Mouse (Mus musculus) lung, postnatal 0 days (tissue): ENCODE results near the gene Elmo2. TPM values are rescaled to one million over a fixed set of nuclear protein-coding genes. Genes with fewer than 3 reads are reported as not detected.
A peak's percentile ranks its signal among the peaks of the same experiment; 100 is the strongest.

Experiments used
- ATAC-seq: fragments of 200-750 bp; cut with Nextera tagmentation; 2 replicates; pipeline ENCODE4 v1.8.0; 2017; ENCODE audit warnings: moderate library complexity
- DNase-seq: peaks from one replicate; pipeline ENCODE4 v3.0.0-alpha.2; 2016; ENCODE audit warnings: low spot score
- H3K27ac ChIP-seq: fragments of 300-500 bp; sonication (generic); 2 replicates; pipeline ENCODE4 v1.5.1; 2014; ENCODE audit warnings: antibody characterized with exemption, mild to moderate bottlenecking, low read length, mixed read lengths
- H3K27me3 ChIP-seq: fragments of 300-500 bp; sonication (generic); replicated peaks from 2 replicates; pipeline ENCODE4 v1.6.1; 2014; ENCODE audit warnings: low read length, mixed read lengths; ENCODE audit not compliant: insufficient read depth
- H3K36me3 ChIP-seq: fragments of 300-500 bp; sonication (generic); 2 replicates; pipeline ENCODE4 v1.6.1; 2014; ENCODE audit warnings: low read length, mixed read lengths; ENCODE audit not compliant: insufficient read depth
- H3K4me1 ChIP-seq: fragments of 300-500 bp; sonication (generic); 2 replicates; pipeline ENCODE4 v1.6.1; 2014; ENCODE audit warnings: antibody characterized with exemption, low read depth, low read length, mixed read lengths; ENCODE audit not compliant: insufficient read depth
- H3K4me2 ChIP-seq: fragments of 300-500 bp; sonication (generic); replicated peaks from 2 replicates; pipeline ENCODE4 v1.6.1; 2014; ENCODE audit warnings: low read depth, mild to moderate bottlenecking, low read length, moderate library complexity, mixed read lengths
- H3K4me3 ChIP-seq: fragments of 300-500 bp; sonication (generic); 2 replicates; pipeline ENCODE4 v1.5.1; 2014; ENCODE audit warnings: low read depth, low read length
- H3K9ac ChIP-seq: fragments of 300-500 bp; sonication (generic); replicated peaks from 2 replicates; pipeline ENCODE4 v1.6.1; 2014; ENCODE audit warnings: low read depth, mild to moderate bottlenecking
- H3K9me3 ChIP-seq: fragments of 300-500 bp; sonication (generic); 2 replicates; pipeline ENCODE4 v1.6.1; 2016; ENCODE audit warnings: low read length, mixed read lengths
- CTCF ChIP-seq: IDR thresholded peaks from 2 replicates; pipeline ENCODE4 v1.5.1; 2016; ENCODE audit warnings: antibody characterized with exemption, mild to moderate bottlenecking
- EP300 ChIP-seq: IDR thresholded peaks from 2 replicates; pipeline ENCODE4 v1.6.1; 2016; ENCODE audit warnings: antibody characterized with exemption, mild to moderate bottlenecking, control low read depth
- WGBS: fragments of 180-500 bp; shearing (Covaris S2); extraction: QIAGEN DNeasy Blood & Tissue Kit; methylation state at CpG from one replicate; pipeline ENCODE4 v1.1.7; 2014; 5-methylcytosine and 5-hydroxymethylcytosine counted together
- polyA plus RNA-seq: library from polyadenylated mRNA; unstranded; fragments of >200 nt; fragmentation: Nextera tagmentation; extraction: Ambion mirVana; gene quantifications from 2 replicates; pipeline ENCODE4 v1.2.1, GENCODE M21; 2015

Elmo2 gene
- polyA plus RNA-seq, 1 experiment from 2014 or later, result 66.4 TPM

- peaks cover 5% of the 10 kb centered on the region for H3K4me1 ChIP-seq
These were observed 41.9 kb downstream of the Elmo2 start for GRCm38 (mm10) chr2:165284377-165284776.

GRCm38 (mm10) chr2:165283644-165284043 lies 42.6 kb downstream of the Elmo2 start:
- Histone ChIP-seq H3K27ac (no peak overlapping the region), H3K9me3 (no peaks in the 10 kb centered on the region), H3K36me3 (peaks cover 8% of the 10 kb centered on the region; the same call in 1 of the 2 replicates), H3K27me3 (no peaks in the 10 kb centered on the region), H3K4me3 (no peak overlapping the region), H3K4me2 (no peak overlapping the region), H3K9ac (no peak overlapping the region), H3K4me1 (peaks cover 5% of the 10 kb centered on the region)
- 87% methylated on average over 3 of the region's 3 CpGs for WGBS
- no peak for ATAC-seq
- no peak for DNase-seq
- TF ChIP-seq EP300 (no peak), CTCF (no peak)

More at GRCm38 (mm10) chr2:165284377-165284776, 41.9 kb downstream of the Elmo2 start:
- Histone ChIP-seq H3K27ac (no peak overlapping the region), H3K27me3 (no peaks in the 10 kb centered on the region), H3K9ac (no peak overlapping the region), H3K4me2 (no peak overlapping the region), H3K4me3 (no peak overlapping the region), H3K36me3 (peaks cover 5% of the 10 kb centered on the region; the same call in 1 of the 2 replicates), H3K9me3 (no peaks in the 10 kb centered on the region)
- ATAC-seq (no peak), DNase-seq (no peak)
- WGBS, result 87% methylated on average over 7 of the region's 7 CpGs
- TF ChIP-seq CTCF, result no peak

- 38% methylated on average over 3 of the region's 6 CpGs for WGBS
- TF ChIP-seq CTCF (peak; percentile 11; the same call in 1 of the 2 replicates), EP300 (no peak)
- Histone ChIP-seq H3K27ac (no peak overlapping the region), H3K4me2 (no peak overlapping the region), H3K9me3 (no peaks in the 10 kb centered on the region), H3K4me1 (no peaks in the 10 kb centered on the region; the same call in 1 of the 2 replicates), H3K4me3 (no peak overlapping the region), H3K27me3 (no peaks in the 10 kb centered on the region), H3K36me3 (peaks cover 8% of the 10 kb centered on the region; the same call in 1 of the 2 replicates), H3K9ac (no peak overlapping the region)
- ATAC-seq (peak; percentile 27), DNase-seq (peak; percentile 18)
These were observed 44.4 kb downstream of the Elmo2 start for GRCm38 (mm10) chr2:165281779-165282311.

- no peaks in the 10 kb centered on the region for H3K4me1 ChIP-seq
- WGBS, result 69% methylated on average over 10 of the region's 10 CpGs
- no peaks in the 10 kb centered on the region for H3K9me3 ChIP-seq
- TF ChIP-seq EP300 (no peak), CTCF (no peak)
- H3K36me3 ChIP-seq, result peaks cover 8% of the 10 kb centered on the region; the same call in 1 of the 2 replicates
- H3K4me3 ChIP-seq, result no peak overlapping the region
- DNase-seq, result no peak
- H3K4me2 ChIP-seq, result no peak overlapping the region
- no peak for ATAC-seq
- no peaks in the 10 kb centered on the region for H3K27me3 ChIP-seq
- H3K9ac ChIP-seq, result no peak overlapping the region
- H3K27ac ChIP-seq, result no peak overlapping the region
These were observed 46.9 kb downstream of the Elmo2 start for GRCm38 (mm10) chr2:165279351-165279750.

- no peak for ATAC-seq
- no peak overlapping the region for H3K27ac ChIP-seq
- TF ChIP-seq CTCF (no peak), EP300 (no peak)
- WGBS, result 81% methylated on average over 5 of the region's 5 CpGs
- H3K4me1 ChIP-seq, result no peaks in the 10 kb centered on the region
- H3K4me3 ChIP-seq, result no peak overlapping the region
- no peak for DNase-seq
- H3K36me3 ChIP-seq, result peaks cover 3% of the 10 kb centered on the region; the same call in 1 of the 2 replicates
- H3K9ac ChIP-seq, result no peak overlapping the region
- no peaks in the 10 kb centered on the region for H3K27me3 ChIP-seq
- H3K4me2 ChIP-seq, result no peak overlapping the region
- H3K9me3 ChIP-seq, result no peaks in the 10 kb centered on the region
These were observed 49.0 kb downstream of the Elmo2 start for GRCm38 (mm10) chr2:165277188-165277740.

GRCm38 (mm10) chr2:165275824-165276223 lies 50.5 kb downstream of the Elmo2 start:
- H3K9me3 ChIP-seq, result no peaks in the 10 kb centered on the region
- H3K4me3 ChIP-seq, result no peak overlapping the region
- H3K27me3 ChIP-seq, result no peaks in the 10 kb centered on the region
- H3K36me3 ChIP-seq, result peaks cover 3% of the 10 kb centered on the region; the same call in 1 of the 2 replicates
- H3K4me2 ChIP-seq, result no peak overlapping the region
- no peaks in the 10 kb centered on the region for H3K4me1 ChIP-seq
- ATAC-seq (peak; percentile 49; the same call in 1 of the 2 replicates), DNase-seq (peak; percentile 62)
- TF ChIP-seq EP300 (no peak), CTCF (peak; percentile 89)
- H3K27ac ChIP-seq, result no peak overlapping the region
- no peak overlapping the region for H3K9ac ChIP-seq
- 17% methylated on average over 8 of the region's 8 CpGs for WGBS
